12 mouse cellular contexts compared by ENCODE assay signal in the genomic region with DNA sequence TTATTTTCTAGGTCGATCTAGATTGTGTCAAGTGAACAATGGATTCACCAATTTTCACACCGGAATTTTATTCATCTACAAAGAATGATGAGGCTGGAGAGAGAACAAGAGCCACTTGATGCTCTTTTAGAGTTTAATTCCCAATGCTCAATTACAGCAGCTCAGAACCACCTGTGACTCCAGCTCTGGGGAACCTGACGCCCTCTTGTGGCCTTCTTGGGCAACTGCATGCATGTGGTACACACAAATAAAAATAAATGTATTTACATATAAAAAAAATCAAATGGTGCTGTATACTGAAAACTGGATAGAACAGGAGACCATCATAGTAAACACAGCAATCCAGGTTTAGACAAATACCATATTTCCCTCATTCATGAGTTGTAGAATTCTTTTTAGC. TPM values are rescaled to one million over a fixed set of nuclear protein-coding genes. Genes with fewer than 3 reads are reported as not detected.
A peak's percentile ranks its signal among the peaks of the same experiment; 100 is the strongest.
DNase-seq lines count a peak whose midpoint lies in the region; ATAC-seq and TF ChIP-seq lines count a peak whose summit lies in the region.
"Had no signal": no experiment of that assay in that cellular context is flagged by ENCODE, and none has a peak within 500 bp of the region (broad histone marks: within the 10 kb centered on the region; RNA-seq: fewer than 3 reads in every experiment).

No protein-coding gene starts in this region.

- no peaks in the 10 kb centered on the region for H3K36me3 ChIP-seq in heart, adult 2 months (ENCODE audit: control insufficient read depth, insufficient read depth, low read length)
- no peaks in the 10 kb centered on the region for H3K36me3 ChIP-seq in heart, embryonic 11.5 days (ENCODE audit: control insufficient read depth, insufficient read depth, low read length)
- no peaks in the 10 kb centered on the region for H3K36me3 ChIP-seq in testis, adult 2 months (ENCODE audit: control insufficient read depth, insufficient read depth, low read length)
- H3K36me3 ChIP-seq in splenic B cell, adult 2 months (ENCODE audit: control insufficient read depth, insufficient read depth, low read length, poor library complexity, severe bottlenecking): no peaks in the 10 kb centered on the region
- H3K36me3 ChIP-seq in limb, embryonic 10.5 days: no peaks in the 10 kb centered on the region
- H3K36me3 ChIP-seq: liver, embryonic 15.5 days; neural tube, embryonic 13.5 days had no signal

- TF ChIP-seq POLR2A in heart, adult 2 months (IDR thresholded peaks at IDR 0.05; ENCODE audit: insufficient read depth, low read depth, low read length): no peak
- no peak for TF ChIP-seq POLR2A in testis, adult 2 months (IDR thresholded peaks at IDR 0.05; ENCODE audit: control insufficient read depth, low read depth, low read length)

- no peaks in the 10 kb centered on the region for H3K27me3 ChIP-seq in heart, adult 2 months (ENCODE audit: control insufficient read depth, insufficient read depth, low read length)
- no peaks in the 10 kb centered on the region for H3K27me3 ChIP-seq in heart, embryonic 11.5 days (ENCODE audit: control insufficient read depth, insufficient read depth, low read length)
- no peaks in the 10 kb centered on the region for H3K27me3 ChIP-seq in testis, adult 2 months (ENCODE audit: control insufficient read depth, insufficient read depth, low read length)
- no peaks in the 10 kb centered on the region for H3K27me3 ChIP-seq in splenic B cell, adult 2 months (ENCODE audit: control insufficient read depth, insufficient read depth, low read length, poor library complexity, severe bottlenecking)
- H3K27me3 ChIP-seq in limb, embryonic 10.5 days (ENCODE audit: low read depth, poor library complexity, severe bottlenecking): no peaks in the 10 kb centered on the region; the same call in 1 of the 2 replicates
- H3K27me3 ChIP-seq: liver, embryonic 15.5 days; neural tube, embryonic 13.5 days had no signal

- no peak for DNase-seq in heart, adult 2 months
- DNase-seq in testis, postnatal 14 days (ENCODE audit: low spot score): no peak
- peak; percentile 32 for DNase-seq in c-Kit-positive CD71-negative TER-119-negative erythroid progenitor cells, embryonic 14.5 days (ENCODE audit: low read depth)
- peak; percentile 13 for DNase-seq in splenic B cell, adult 2 months (ENCODE audit: low read depth, low spot score)
- DNase-seq in limb, embryonic 10.5 days (ENCODE audit: low spot score): no peak
- no peak for DNase-seq in cerebellum, postnatal 14 days
- DNase-seq: gastrocnemius, postnatal 14 days had no signal

- no peak overlapping the region for H3K9ac ChIP-seq in heart, adult 2 months (ENCODE audit: low read depth, low read length)
- no peak overlapping the region for H3K9ac ChIP-seq in heart, embryonic 11.5 days (ENCODE audit: low read depth, low read length)
- H3K9ac ChIP-seq: liver, embryonic 15.5 days; neural tube, embryonic 13.5 days had no signal

- no peaks in the 10 kb centered on the region for H3K79me2 ChIP-seq in heart, adult 2 months (replicated peaks; ENCODE audit: control insufficient read depth, insufficient read depth, low read length)

- no peak overlapping the region for H3K4me2 ChIP-seq in heart, embryonic 11.5 days
- H3K4me2 ChIP-seq: liver, embryonic 15.5 days; neural tube, embryonic 13.5 days had no signal

- H3K9me3 ChIP-seq in heart, embryonic 11.5 days (replicated peaks; ENCODE audit: control insufficient read depth, low read length): no peaks in the 10 kb centered on the region
- H3K9me3 ChIP-seq in limb, embryonic 10.5 days (replicated peaks): no peaks in the 10 kb centered on the region
- H3K9me3 ChIP-seq: liver, embryonic 15.5 days; neural tube, embryonic 13.5 days had no signal

- H3K4me3 ChIP-seq in heart, adult 2 months: no peak overlapping the region
- H3K4me3 ChIP-seq in heart, embryonic 11.5 days (ENCODE audit: low read depth, low read length): no peak overlapping the region
- no peak overlapping the region for H3K4me3 ChIP-seq in testis, adult 2 months (ENCODE audit: control insufficient read depth, low read depth, low read length)
- no peak overlapping the region for H3K4me3 ChIP-seq in limb, embryonic 10.5 days
- H3K4me3 ChIP-seq: liver, embryonic 15.5 days; neural tube, embryonic 13.5 days had no signal

- no peaks in the 10 kb centered on the region for H3K4me1 ChIP-seq in heart, adult 2 months (ENCODE audit: control insufficient read depth, insufficient read depth, low read length)
- no peaks in the 10 kb centered on the region for H3K4me1 ChIP-seq in heart, embryonic 11.5 days (ENCODE audit: control insufficient read depth, insufficient read depth, low read length)
- H3K4me1 ChIP-seq in testis, adult 2 months (ENCODE audit: control insufficient read depth, insufficient read depth, low read length): peaks cover 2% of the 10 kb centered on the region; the same call in 1 of the 2 replicates
- no peaks in the 10 kb centered on the region for H3K4me1 ChIP-seq in limb, embryonic 10.5 days
- H3K4me1 ChIP-seq: liver, embryonic 15.5 days; neural tube, embryonic 13.5 days had no signal

- WGBS in heart, adult 2 months: 56% methylated on average over 3 of the region's 3 CpGs
- 50% methylated on average over 3 of the region's 3 CpGs for WGBS in heart, embryonic 11.5 days (ENCODE audit: insufficient replicate concordance)
- WGBS in limb, embryonic 10.5 days: 62% methylated on average over 3 of the region's 3 CpGs

- no peak overlapping the region for H3K27ac ChIP-seq in heart, adult 2 months
- no peak overlapping the region for H3K27ac ChIP-seq in heart, embryonic 11.5 days (ENCODE audit: low read depth, low read length)
- no peak overlapping the region for H3K27ac ChIP-seq in testis, adult 2 months (ENCODE audit: control insufficient read depth, insufficient read depth, low read depth, low read length)
- no peak overlapping the region for H3K27ac ChIP-seq in limb, embryonic 10.5 days
- H3K27ac ChIP-seq: liver, embryonic 15.5 days; neural tube, embryonic 13.5 days had no signal

- peak; percentile 63 for TF ChIP-seq CTCF in heart, adult 2 months (IDR thresholded peaks at IDR 0.05)
- peak; percentile 77; the same call in 1 of the 2 replicates for TF ChIP-seq CTCF in testis, adult 2 months (IDR thresholded peaks at IDR 0.05; ENCODE audit: control insufficient read depth, insufficient read depth, insufficient replicate concordance, low read depth, low read length)

- no peak for ATAC-seq in heart, embryonic 11.5 days (replicated peaks; ENCODE audit: insufficient number of reproducible peaks, low FRiP score, low TSS enrichment)
- ATAC-seq: inflammation-experienced regulatory T-cells, adult 6 months had no signal

- TF ChIP-seq EP300 in heart, adult 2 months (IDR thresholded peaks at IDR 0.05; ENCODE audit: insufficient read depth, low read depth, low read length): no peak

- intact Hi-C loops in heart, adult 2 months (cut with DNase I): no loop called here

RNA-seq across cellular contexts. Expression of a gene that starts 1.5 kb away (rescaled TPM):
- under 1 TPM; 0.44 to 0.91 TPM for total RNA-seq in heart, adult 2 months (2021)
- 1.4 and 1.5 TPM in 2 replicates for polyA plus RNA-seq in heart, adult 2 months (2012; rRNA removed)
- polyA plus RNA-seq in heart, embryonic 11.5 days (2014; fragmentation: Nextera tagmentation; extraction: Ambion mirVana): 2.3 and 2.6 TPM in 2 replicates
- polyA plus RNA-seq in testis, adult 2 months (2012; rRNA removed): 2.6 TPM in 2 replicates
- polyA plus RNA-seq in limb, embryonic 10.5 days (2016; fragmentation: Nextera tagmentation; extraction: Ambion mirVana): 3.2 and 5.4 TPM in 2 replicates

RNA-seq across cellular contexts. Expression of a gene that starts 12.5 kb away (rescaled TPM):
- 1 to 10 TPM; 1.5 to 2.2 TPM for total RNA-seq in heart, adult 2 months (2021)
- 1.5 and 2.1 TPM in 2 replicates for polyA plus RNA-seq in heart, adult 2 months (2012; rRNA removed)
- polyA plus RNA-seq in heart, embryonic 11.5 days (2014; fragmentation: Nextera tagmentation; extraction: Ambion mirVana): 0.07 and 0.19 TPM in 2 replicates
- polyA plus RNA-seq in testis, adult 2 months (2012; rRNA removed): 2.1 and 2.3 TPM in 2 replicates
- polyA plus RNA-seq in limb, embryonic 10.5 days (2016; fragmentation: Nextera tagmentation; extraction: Ambion mirVana): 0.13 and 0.66 TPM in 2 replicates
- polyA plus RNA-seq: inflammation-experienced regulatory T-cells, adult 6 months had no signal

Comparison
In these comparisons a context has a peak if more than half of its experiments do, and no peak if none do; other contexts are left out.
1. DNase-seq: peak in c-Kit-positive CD71-negative TER-119-negative erythroid progenitor cells, embryonic 14.5 days (single experiment) and splenic B cell, adult 2 months (single experiment); none in heart, adult 2 months (0 of 2), testis, postnatal 14 days (single experiment), limb, embryonic 10.5 days (single experiment) and cerebellum, postnatal 14 days (0 of 2).